ENCODE assay signal across 11 mouse cellular contexts in the genomic region with DNA sequence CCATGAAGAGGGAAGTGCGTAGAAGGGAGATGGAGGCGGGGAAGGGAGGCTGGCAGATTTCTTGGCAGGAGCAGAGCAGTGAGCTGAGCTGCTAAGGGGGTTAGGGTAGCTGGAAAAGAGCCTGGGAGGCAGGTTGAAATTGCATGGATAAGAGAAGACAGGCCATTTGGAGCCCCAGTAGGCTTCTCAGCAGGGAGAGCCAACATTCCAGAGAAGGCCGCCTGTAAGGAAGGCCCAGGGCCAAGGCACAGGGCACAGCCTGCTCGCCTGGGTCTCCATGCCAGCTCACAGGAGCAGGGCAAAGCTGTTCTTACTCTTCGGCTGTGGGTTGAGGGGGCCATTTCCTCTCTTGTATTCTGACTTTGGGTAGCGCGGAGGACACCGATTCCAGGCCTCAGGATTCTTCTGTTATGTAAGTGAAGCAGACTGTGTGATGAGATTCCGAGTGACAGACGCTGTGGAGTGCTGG.
DNase-seq lines count a peak whose midpoint lies in the region; ATAC-seq and TF ChIP-seq lines count a peak whose summit lies in the region.
"Had no signal": no experiment of that assay in that cellular context is flagged by ENCODE, and none has a peak within 500 bp of the region (broad histone marks: within the 10 kb centered on the region; RNA-seq: fewer than 3 reads in every experiment).

No protein-coding gene starts in this region.

- H3K4me2 ChIP-seq in limb, embryonic 14.5 days (replicated peaks; ENCODE audit: low read depth, low read length, severe bottlenecking) = no peak overlapping the region
- peak overlapping the region; percentile 19; the same call in 1 of the 2 replicates for H3K4me2 ChIP-seq in embryonic facial prominence, embryonic 15.5 days (replicated peaks)
- H3K4me2 ChIP-seq: embryonic facial prominence, embryonic 12.5 days had no signal

- no peaks in the 10 kb centered on the region for H3K36me3 ChIP-seq in limb, embryonic 14.5 days (ENCODE audit: control insufficient read depth, insufficient read depth, low read length)
- H3K36me3 ChIP-seq in limb, embryonic 10.5 days = no peaks in the 10 kb centered on the region
- H3K36me3 ChIP-seq in embryonic facial prominence, embryonic 15.5 days = no peaks in the 10 kb centered on the region
- no peaks in the 10 kb centered on the region for H3K36me3 ChIP-seq in kidney, adult 2 months (ENCODE audit: control insufficient read depth, insufficient read depth, low read length)
- H3K36me3 ChIP-seq: embryonic facial prominence, embryonic 12.5 days had no signal

- no peak overlapping the region for H3K4me3 ChIP-seq in limb, embryonic 14.5 days (replicated peaks; ENCODE audit: low read length)
- H3K4me3 ChIP-seq in limb, embryonic 10.5 days = no peak overlapping the region
- H3K4me3 ChIP-seq in embryonic facial prominence, embryonic 15.5 days (replicated peaks) = no peak overlapping the region
- H3K4me3 ChIP-seq in kidney, adult 2 months (ENCODE audit: insufficient read depth, low read depth, low read length) = no peak overlapping the region
- H3K4me3 ChIP-seq: embryonic facial prominence, embryonic 12.5 days had no signal

- TF ChIP-seq CTCF in kidney, adult 2 months (conservative IDR thresholded peaks at IDR 0.05; ENCODE audit: insufficient read depth, insufficient read length, low read depth, low read length) = no peak

- TF ChIP-seq POLR2A in limb, embryonic 14.5 days (IDR thresholded peaks at IDR 0.05; ENCODE audit: borderline replicate concordance, extremely low read depth, insufficient read depth, insufficient read length) = no peak
- TF ChIP-seq POLR2A in kidney, adult 2 months (IDR thresholded peaks at IDR 0.05; ENCODE audit: low read depth, low read length) = no peak

- ATAC-seq in limb, embryonic 14.5 days (ENCODE audit: low FRiP score, low read depth) = no peak
- ATAC-seq in embryonic facial prominence, embryonic 15.5 days (ENCODE audit: insufficient number of reproducible peaks, low FRiP score, low TSS enrichment, low read depth) = peak; percentile 57; the same call in 1 of the 2 replicates
- ATAC-seq: inflammation-experienced regulatory T-cells, adult 6 months had no signal

- no peak overlapping the region for H3K9ac ChIP-seq in limb, embryonic 14.5 days (ENCODE audit: low read depth, low read length, severe bottlenecking)
- no peak overlapping the region for H3K9ac ChIP-seq in embryonic facial prominence, embryonic 15.5 days
- H3K9ac ChIP-seq: embryonic facial prominence, embryonic 12.5 days had no signal

- 57% methylated on average over 10 of the region's 10 CpGs for WGBS in limb, embryonic 14.5 days
- 59% methylated on average over 10 of the region's 10 CpGs for WGBS in limb, embryonic 10.5 days
- WGBS in embryonic facial prominence, embryonic 15.5 days = 50% methylated on average over 10 of the region's 10 CpGs
- 91% methylated on average over 10 of the region's 10 CpGs for WGBS in kidney, adult 2 months

- H3K27me3 ChIP-seq in limb, embryonic 14.5 days (ENCODE audit: control insufficient read depth, insufficient read depth, low read length) = no peaks in the 10 kb centered on the region
- H3K27me3 ChIP-seq in limb, embryonic 10.5 days (ENCODE audit: low read depth, poor library complexity, severe bottlenecking) = no peaks in the 10 kb centered on the region
- H3K27me3 ChIP-seq in embryonic facial prominence, embryonic 15.5 days = no peaks in the 10 kb centered on the region
- H3K27me3 ChIP-seq in kidney, adult 2 months (replicated peaks; ENCODE audit: control insufficient read depth, insufficient read depth, low read length) = no peaks in the 10 kb centered on the region; the same call in 1 of the 2 replicates
- H3K27me3 ChIP-seq: embryonic facial prominence, embryonic 12.5 days had no signal

- H3K4me1 ChIP-seq in limb, embryonic 14.5 days (ENCODE audit: control insufficient read depth, insufficient read depth, low read length) = no peaks in the 10 kb centered on the region
- 0 out of 2 replicates have a peak, but pooled peaks cover 7% of the 10 kb centered on the region for H3K4me1 ChIP-seq in limb, embryonic 10.5 days
- H3K4me1 ChIP-seq in embryonic facial prominence, embryonic 15.5 days = peaks cover 7% of the 10 kb centered on the region; the same call in 1 of the 2 replicates
- no peaks in the 10 kb centered on the region for H3K4me1 ChIP-seq in kidney, adult 2 months (ENCODE audit: control insufficient read depth, insufficient read depth, low read length)
- H3K4me1 ChIP-seq: embryonic facial prominence, embryonic 12.5 days had no signal

- H3K27ac ChIP-seq in limb, embryonic 14.5 days (replicated peaks; ENCODE audit: low read depth, low read length) = 0 out of 2 replicates have a peak overlapping the region, but pooled peaks have one; percentile 21
- H3K27ac ChIP-seq in limb, embryonic 10.5 days = no peak overlapping the region
- H3K27ac ChIP-seq in embryonic facial prominence, embryonic 15.5 days (replicated peaks) = peak overlapping the region; percentile 75
- H3K27ac ChIP-seq in kidney, adult 2 months (ENCODE audit: insufficient read depth, low read depth, low read length) = no peak overlapping the region
- H3K27ac ChIP-seq: embryonic facial prominence, embryonic 12.5 days; macrophage had no signal

- DNase-seq in limb, embryonic 14.5 days (ENCODE audit: low spot score) = no peak
- DNase-seq in limb, embryonic 10.5 days (ENCODE audit: low spot score) = no peak
- peak; percentile 23 to 39 for DNase-seq in left cerebral cortex, postnatal 10 days (ENCODE audit: extremely low spot score in 1 of 2, low spot score in 2 of 2)
- DNase-seq in skeletal muscle tissue, adult 2 months (ENCODE audit: low read depth, low spot score) = peak; percentile 16
- DNase-seq in kidney, adult 2 months = no peak
- no peak for DNase-seq in urinary bladder, postnatal 25 days (ENCODE audit: low spot score)
- no peak for DNase-seq in lung, postnatal 25 days (ENCODE audit: low spot score)

- no peaks in the 10 kb centered on the region for H3K9me3 ChIP-seq in limb, embryonic 14.5 days (ENCODE audit: control insufficient read depth, low read length)
- H3K9me3 ChIP-seq in limb, embryonic 10.5 days (replicated peaks) = no peaks in the 10 kb centered on the region
- no peaks in the 10 kb centered on the region for H3K9me3 ChIP-seq in embryonic facial prominence, embryonic 15.5 days (replicated peaks)
- H3K9me3 ChIP-seq: embryonic facial prominence, embryonic 12.5 days had no signal

- intact Hi-C loops in left cerebral cortex, postnatal 10 days (cut with DNase I) = no loop called here

Comparison
In these comparisons a context has a peak if more than half of its experiments do, and no peak if none do; other contexts are left out.
1. H3K27ac ChIP-seq: peak in limb, embryonic 14.5 days (single experiment) and embryonic facial prominence, embryonic 15.5 days (single experiment); none in limb, embryonic 10.5 days (single experiment) and kidney, adult 2 months (single experiment).
2. DNase-seq: peak in left cerebral cortex, postnatal 10 days (2 of 2) and skeletal muscle tissue, adult 2 months (single experiment); none in limb, embryonic 14.5 days (single experiment), limb, embryonic 10.5 days (single experiment), kidney, adult 2 months (single experiment), urinary bladder, postnatal 25 days (single experiment) and lung, postnatal 25 days (single experiment).